Mouse (Mus musculus) G1E (cell line): Measurements from ENCODE around the gene Arxes2.

Experiments used
- CTCF ChIP-seq: IDR thresholded peaks from 2 replicates; pipeline ENCODE4 v1.5.1; 2012; ENCODE audit warnings: low read depth, low read length, inconsistent platforms, mixed read lengths
- GATA1 ChIP-seq: IDR thresholded peaks from 2 replicates; pipeline ENCODE4 v1.6.1; 2012; ENCODE audit warnings: borderline replicate concordance, low read length, inconsistent platforms, mixed read lengths

- TF ChIP-seq CTCF (0 out of 2 replicates have a peak, but pooled peaks have one; percentile 16), GATA1 (no peak)
Observed at GRCm38 (mm10) chrX:135975226-135975552, 18.4 kb upstream of the Arxes2 start.
